Mouse (Mus musculus) intestine, embryonic 16.5 days (tissue): Measurements from ENCODE around the gene Atp8a2. TPM values are rescaled to one million over a fixed set of nuclear protein-coding genes. Genes with fewer than 3 reads are reported as not detected.

Source experiments
- ATAC-seq: fragments of 200-750 bp; cut with Nextera tagmentation; 2 replicates; pipeline ENCODE4 v1.8.0; 2017; ENCODE audit warnings: moderate TSS enrichment, moderate library complexity
- H3K27ac ChIP-seq: fragments of 300-500 bp; sonication (generic); 2 replicates; pipeline ENCODE4 v1.5.1; 2014; ENCODE audit warnings: mild to moderate bottlenecking, low read length
- H3K27me3 ChIP-seq: fragments of 300-500 bp; sonication (generic); replicated peaks from 2 replicates; pipeline ENCODE4 v1.6.1; 2014; ENCODE audit warnings: low read length, control low read depth, mixed read lengths; ENCODE audit not compliant: control insufficient read depth, insufficient read depth
- H3K36me3 ChIP-seq: fragments of 300-500 bp; sonication (generic); 2 replicates; pipeline ENCODE4 v1.6.1; 2014; ENCODE audit warnings: low read length, control low read depth; ENCODE audit not compliant: control insufficient read depth, insufficient read depth
- H3K4me1 ChIP-seq: fragments of 300-500 bp; sonication (generic); 2 replicates; pipeline ENCODE4 v1.6.1; 2014; ENCODE audit warnings: low read length, control low read depth, mixed read lengths; ENCODE audit not compliant: control insufficient read depth, insufficient read depth
- H3K4me2 ChIP-seq: fragments of 300-500 bp; sonication (generic); 2 replicates; pipeline ENCODE4 v1.6.1; 2014; ENCODE audit warnings: low read depth, low read length, control low read depth
- H3K4me3 ChIP-seq: fragments of 300-500 bp; sonication (generic); 2 replicates; pipeline ENCODE4 v1.5.1; 2014; ENCODE audit warnings: mild to moderate bottlenecking, low read length
- H3K9ac ChIP-seq: fragments of 300-500 bp; sonication (generic); 2 replicates; pipeline ENCODE4 v1.6.1; 2014; ENCODE audit warnings: low read depth, low read length
- H3K9me3 ChIP-seq: fragments of 300-500 bp; sonication (generic); 2 replicates; pipeline ENCODE4 v1.6.1; 2016; ENCODE audit warnings: low read length, control low read depth; ENCODE audit not compliant: control insufficient read depth
- WGBS: fragments of 180-500 bp; shearing (Covaris S2); extraction: QIAGEN DNeasy Blood & Tissue Kit; methylation state at CpG from one replicate; pipeline ENCODE4 v1.1.7; 2014; 5-methylcytosine and 5-hydroxymethylcytosine counted together
- polyA plus RNA-seq: library from polyadenylated mRNA; unstranded; fragments of >200 nt; fragmentation: Nextera tagmentation; extraction: Ambion mirVana; gene quantifications from 2 replicates; pipeline ENCODE4 v1.2.1, GENCODE M21; 2015

The Atp8a2 gene
- polyA plus RNA-seq, 1 experiment from 2014 or later = 6.7 TPM

DNA sequence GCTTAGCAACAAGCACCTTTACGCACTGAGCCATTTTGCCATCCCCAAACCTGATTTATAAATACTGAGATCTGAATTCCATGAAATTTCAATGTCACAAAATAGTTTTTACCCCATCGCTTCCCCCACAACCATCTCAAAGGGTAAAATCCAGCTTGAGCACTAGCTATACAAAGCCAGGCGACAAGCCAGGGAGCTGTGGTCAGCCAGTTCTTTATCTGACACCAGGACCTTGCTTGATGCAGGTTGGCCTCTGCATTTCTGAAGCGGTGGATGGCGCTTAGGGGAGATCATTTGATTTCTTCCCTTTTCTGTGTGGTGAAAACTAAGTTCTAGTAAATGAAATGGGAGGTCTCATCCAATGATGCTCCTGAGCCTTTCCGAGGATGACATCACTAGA, 564.9 kb downstream of the Atp8a2 start:
- no peak overlapping the region for H3K27ac ChIP-seq
- ATAC-seq = no peak
- H3K27me3 ChIP-seq = no peaks in the 10 kb centered on the region
- 95% methylated on average over 6 of the region's 6 CpGs for WGBS
- peaks cover 4% of the 10 kb centered on the region; the same call in 1 of the 2 replicates for H3K4me1 ChIP-seq
- no peaks in the 10 kb centered on the region for H3K9me3 ChIP-seq
- H3K9ac ChIP-seq = no peak overlapping the region
- no peak overlapping the region for H3K4me2 ChIP-seq
- H3K4me3 ChIP-seq = no peak overlapping the region
- no peaks in the 10 kb centered on the region for H3K36me3 ChIP-seq

DNA sequence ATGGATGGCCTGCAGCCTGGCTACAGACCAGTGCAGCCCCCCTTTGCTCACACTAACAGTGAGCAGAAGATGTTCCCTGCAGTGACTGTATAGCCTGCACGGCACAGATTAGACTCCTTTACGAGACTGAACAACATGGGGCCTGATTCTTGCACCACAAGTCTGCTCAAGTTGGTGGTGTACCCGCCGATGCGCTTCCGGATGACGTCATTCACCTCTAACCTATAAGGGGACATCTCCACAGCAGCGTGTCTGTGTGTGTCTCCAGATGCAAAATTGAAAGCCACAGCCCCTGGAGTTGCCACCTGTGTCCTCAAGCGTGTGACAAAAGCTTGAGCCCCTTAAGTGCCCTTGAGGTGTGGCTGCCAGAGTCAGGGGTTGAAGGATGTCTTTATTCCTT, 566.9 kb downstream of the Atp8a2 start:
- Histone ChIP-seq H3K36me3 (no peaks in the 10 kb centered on the region), H3K27ac (no peak overlapping the region), H3K4me3 (no peak overlapping the region), H3K9ac (no peak overlapping the region), H3K9me3 (no peaks in the 10 kb centered on the region), H3K27me3 (no peaks in the 10 kb centered on the region), H3K4me1 (peaks cover 4% of the 10 kb centered on the region), H3K4me2 (no peak overlapping the region)
- 93% methylated on average over 9 of the region's 9 CpGs for WGBS
- ATAC-seq = no peak

DNA sequence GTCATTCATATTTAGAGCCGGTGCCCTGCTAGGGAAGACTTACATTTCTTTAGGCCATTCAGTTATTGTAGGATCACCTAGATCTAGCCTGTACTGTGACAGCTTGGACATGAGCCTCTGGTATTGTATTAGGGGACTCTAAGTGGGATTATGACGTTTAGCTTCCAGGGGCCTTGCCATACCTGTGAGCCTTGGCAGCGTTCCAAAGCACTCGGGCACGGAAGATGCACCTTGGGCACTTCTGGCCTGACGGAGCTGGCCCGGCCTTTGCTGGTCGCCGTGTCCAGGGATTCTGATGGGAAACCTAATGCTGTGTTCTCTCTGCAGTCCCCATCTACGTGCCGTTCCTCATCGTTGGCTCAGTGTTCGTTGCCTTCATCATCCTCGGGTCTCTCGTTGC, 567.7 kb downstream of the Atp8a2 start:
- no peaks in the 10 kb centered on the region for H3K9me3 ChIP-seq
- no peak overlapping the region for H3K9ac ChIP-seq
- H3K4me2 ChIP-seq = no peak overlapping the region
- 93% methylated on average over 15 of the region's 15 CpGs for WGBS
- H3K27ac ChIP-seq = no peak overlapping the region
- no peaks in the 10 kb centered on the region for H3K27me3 ChIP-seq
- ATAC-seq = no peak
- H3K4me3 ChIP-seq = no peak overlapping the region
- H3K4me1 ChIP-seq = peaks cover 10% of the 10 kb centered on the region
- no peaks in the 10 kb centered on the region for H3K36me3 ChIP-seq

DNA sequence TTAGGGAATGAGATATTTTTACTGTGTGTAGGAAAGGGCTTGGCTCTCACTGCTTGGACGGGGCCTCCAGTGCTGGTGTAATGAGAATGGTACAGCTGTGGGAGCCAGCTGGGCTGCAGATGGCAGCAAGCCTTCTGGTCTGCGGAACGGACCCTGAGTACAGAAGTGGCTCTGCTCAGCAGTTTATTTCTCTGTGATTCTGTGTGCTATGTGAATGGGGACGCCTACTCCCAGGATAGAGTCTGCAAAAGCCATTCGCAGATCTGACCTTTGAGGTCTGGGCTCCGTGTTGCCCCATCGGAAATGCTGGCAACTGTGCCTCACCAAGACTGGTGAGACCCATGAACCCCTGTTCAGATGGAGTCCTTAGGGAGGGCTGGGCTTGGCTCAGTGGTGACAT, 569.2 kb downstream of the Atp8a2 start:
- H3K9ac ChIP-seq = peak overlapping the region; percentile 23
- peak overlapping the region; percentile 93 for H3K4me2 ChIP-seq
- no peaks in the 10 kb centered on the region for H3K36me3 ChIP-seq
- ATAC-seq = no peak
- no peak overlapping the region for H3K27ac ChIP-seq
- H3K4me1 ChIP-seq = peaks cover 10% of the 10 kb centered on the region
- no peaks in the 10 kb centered on the region for H3K9me3 ChIP-seq
- H3K27me3 ChIP-seq = no peaks in the 10 kb centered on the region
- peak overlapping the region; percentile 77 for H3K4me3 ChIP-seq
- WGBS = 28% methylated on average over 7 of the region's 7 CpGs

DNA sequence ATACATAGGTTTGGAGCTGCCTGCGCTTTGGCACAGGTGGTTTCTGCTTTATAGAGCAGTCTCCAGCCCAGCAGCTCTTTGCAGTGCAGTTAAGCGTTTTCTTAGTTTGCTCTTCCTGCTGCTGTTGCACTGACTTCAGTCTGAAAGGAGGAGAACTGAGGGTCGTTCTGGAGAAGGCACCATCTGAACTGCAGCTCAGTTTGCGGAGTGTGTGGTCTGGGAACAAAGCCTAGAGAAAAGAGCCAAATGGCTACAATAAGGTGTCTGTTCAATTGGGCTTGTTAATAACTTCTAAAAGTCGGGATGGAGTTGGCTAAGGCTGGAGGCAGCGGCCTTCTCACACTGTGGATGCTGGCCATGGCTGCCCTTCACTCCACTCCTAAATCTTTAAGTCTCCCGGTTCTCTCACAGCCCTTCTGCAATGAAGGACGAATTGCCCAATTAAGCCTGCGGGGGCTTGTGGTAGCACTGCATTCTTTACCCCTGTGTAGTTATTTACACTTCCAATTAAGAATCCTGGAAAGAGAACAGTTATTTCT, 569.8 kb downstream of the Atp8a2 start:
- H3K27ac ChIP-seq = no peak overlapping the region
- H3K9ac ChIP-seq = peak overlapping the region; percentile 40; the same call in 1 of the 2 replicates

DNA sequence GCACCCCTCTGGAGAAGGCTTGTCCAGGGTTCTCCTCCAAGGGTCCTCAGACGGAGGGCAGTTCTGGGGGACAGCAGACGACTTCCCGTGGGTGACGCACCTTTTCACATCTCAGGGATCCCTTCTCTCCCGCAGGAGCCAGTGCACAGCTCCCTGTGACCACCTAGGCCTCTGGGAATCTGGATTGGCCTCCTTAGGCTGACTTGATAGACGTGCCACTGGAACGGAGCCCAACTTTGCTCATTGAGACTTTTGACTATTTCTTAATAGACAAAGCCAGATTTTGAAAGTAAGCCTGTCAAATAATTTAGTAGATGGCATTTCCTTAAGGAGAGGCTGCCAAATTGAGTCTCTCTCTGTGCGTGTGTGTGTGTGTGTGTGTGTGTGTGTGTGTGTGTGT, 570.3 kb downstream of the Atp8a2 start:
- peak overlapping the region; percentile 77 for H3K4me3 ChIP-seq
- WGBS = 15% methylated on average over 8 of the region's 8 CpGs

More for the DNA sequence above, 569.8 kb downstream of the Atp8a2 start:
- Histone ChIP-seq H3K4me3 (peak overlapping the region; percentile 77), H3K27me3 (no peaks in the 10 kb centered on the region), H3K4me2 (peak overlapping the region; percentile 93), H3K4me1 (peaks cover 10% of the 10 kb centered on the region), H3K9me3 (no peaks in the 10 kb centered on the region), H3K36me3 (no peaks in the 10 kb centered on the region)
- 27% methylated on average over 9 of the region's 9 CpGs for WGBS
- no peak for ATAC-seq

DNA sequence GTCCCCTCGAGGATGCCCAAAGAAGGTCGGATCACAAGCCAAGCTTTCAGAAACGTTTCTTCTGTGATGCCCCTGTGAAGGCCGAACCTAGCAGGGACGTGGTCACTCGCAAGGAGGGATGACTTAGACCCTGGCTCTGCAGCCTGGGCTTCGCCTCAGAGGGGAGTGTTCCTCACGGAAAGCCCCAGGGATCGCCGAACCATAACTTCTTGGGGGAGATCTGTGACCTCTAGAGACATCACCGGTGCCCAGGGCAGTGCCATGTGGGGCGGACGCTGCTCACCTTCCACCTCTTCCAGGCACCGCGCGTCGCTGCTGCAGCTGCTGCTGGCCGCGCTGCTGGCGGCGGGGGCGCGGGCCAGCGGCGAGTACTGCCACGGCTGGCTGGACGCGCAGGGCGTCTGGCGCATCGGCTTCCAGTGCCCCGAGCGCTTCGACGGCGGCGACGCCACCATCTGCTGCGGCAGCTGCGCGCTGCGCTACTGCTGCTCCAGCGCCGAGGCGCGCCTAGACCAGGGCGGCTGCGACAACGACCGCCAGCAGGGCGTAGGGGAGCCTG, 571.1 kb downstream of the Atp8a2 start:
- no peaks in the 10 kb centered on the region for H3K9me3 ChIP-seq
- H3K4me3 ChIP-seq = peak overlapping the region; percentile 77
- WGBS = under 1% methylated on average over 51 of the region's 51 CpGs
- H3K9ac ChIP-seq = peak overlapping the region; percentile 78
- ATAC-seq = peak; percentile 39
- H3K4me1 ChIP-seq = peaks cover 10% of the 10 kb centered on the region
- peak overlapping the region; percentile 93 for H3K4me2 ChIP-seq
- H3K27me3 ChIP-seq = no peaks in the 10 kb centered on the region
- no peaks in the 10 kb centered on the region for H3K36me3 ChIP-seq
- peak overlapping the region; percentile 75 for H3K27ac ChIP-seq

More for the DNA sequence above, 570.3 kb downstream of the Atp8a2 start:
- Histone ChIP-seq H3K9ac (peak overlapping the region; percentile 78), H3K4me1 (peaks cover 10% of the 10 kb centered on the region), H3K27ac (no peak overlapping the region), H3K9me3 (no peaks in the 10 kb centered on the region), H3K4me2 (peak overlapping the region; percentile 93), H3K36me3 (no peaks in the 10 kb centered on the region), H3K27me3 (no peaks in the 10 kb centered on the region)
- ATAC-seq = no peak

DNA sequence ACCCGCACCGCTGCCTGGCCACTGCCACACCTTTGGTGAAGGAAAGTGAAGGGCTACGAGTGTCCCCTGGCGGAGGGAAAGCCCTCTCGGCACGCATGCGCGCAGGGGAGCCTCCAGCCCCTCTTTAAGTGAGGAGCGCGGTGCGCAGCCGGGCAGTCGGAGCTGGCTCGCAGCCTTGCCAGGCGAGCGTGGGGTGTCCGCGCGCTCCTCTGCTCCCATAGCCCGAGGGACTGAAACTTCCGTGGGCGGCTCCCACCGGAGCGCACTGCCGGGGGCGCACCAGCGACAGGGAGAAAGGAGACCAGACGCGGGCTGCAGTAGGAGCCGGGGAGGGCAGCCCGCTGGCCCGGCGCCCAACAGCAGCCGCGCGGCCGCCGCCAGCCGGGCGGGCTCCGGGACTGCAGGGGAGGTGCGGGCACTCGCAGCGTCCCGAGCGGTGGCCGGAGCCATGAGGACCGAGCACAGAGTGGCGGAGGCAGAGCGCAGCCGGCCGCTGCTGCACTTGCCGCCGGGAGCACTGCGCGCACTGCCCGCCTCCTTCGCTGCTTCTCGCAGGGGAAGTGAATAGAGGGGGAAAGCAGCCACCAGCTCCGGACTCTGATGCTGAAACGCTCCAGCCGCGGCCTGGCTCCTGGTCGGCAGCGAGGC, 571.7 kb downstream of the Atp8a2 start, which contains the start of gene Shisa2:
TSS of gene Shisa2 (plus strand) at position 151 of the 648 bp plus-strand sequence.
- H3K27me3 ChIP-seq = no peaks in the 10 kb centered on the region
- under 1% methylated on average over 61 of the region's 65 CpGs for WGBS
- peaks cover 10% of the 10 kb centered on the region for H3K4me1 ChIP-seq
- peak within 1 kb of the TSS; percentile 93 for H3K4me2 ChIP-seq
- no peaks in the 10 kb centered on the region for H3K9me3 ChIP-seq
- no peaks in the 10 kb centered on the region for H3K36me3 ChIP-seq
- peak; percentile 92 for ATAC-seq
- peak within 1 kb of the TSS; percentile 75 for H3K27ac ChIP-seq
- H3K4me3 ChIP-seq = peak within 1 kb of the TSS; percentile 77
- peak within 1 kb of the TSS; percentile 78 for H3K9ac ChIP-seq

DNA sequence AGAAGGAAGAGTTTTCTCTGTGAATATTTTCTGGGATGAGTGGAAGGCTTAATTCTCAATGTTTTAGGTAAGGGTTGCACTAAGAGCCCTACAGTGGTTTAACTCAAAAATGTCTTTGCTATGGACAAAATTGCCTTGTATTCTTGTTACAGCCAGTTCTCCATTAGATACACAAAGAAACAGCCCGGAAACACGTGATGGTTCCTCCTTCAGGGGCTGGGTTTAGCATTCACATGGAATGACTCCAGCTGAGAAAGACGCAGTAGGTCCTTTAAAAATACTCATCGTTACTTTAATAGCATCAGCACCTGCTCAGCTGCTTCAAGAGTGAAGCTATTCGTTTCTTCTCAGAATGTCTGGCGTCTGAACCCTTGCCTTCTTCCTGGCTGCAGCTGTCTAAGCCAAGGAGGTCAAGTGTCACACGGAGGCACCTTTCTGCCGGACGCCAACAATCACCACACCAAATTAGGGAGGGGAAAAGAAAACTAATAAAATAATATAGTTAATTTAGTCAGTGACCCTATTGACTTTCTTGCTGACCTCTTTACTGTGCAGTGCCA, 572.6 kb downstream of the Atp8a2 start:
- Histone ChIP-seq H3K4me1 (peaks cover 10% of the 10 kb centered on the region), H3K4me2 (peak overlapping the region; percentile 93), H3K27ac (no peak overlapping the region), H3K9ac (peak overlapping the region; percentile 78; the same call in 1 of the 2 replicates), H3K9me3 (no peaks in the 10 kb centered on the region), H3K36me3 (no peaks in the 10 kb centered on the region), H3K27me3 (no peaks in the 10 kb centered on the region), H3K4me3 (no peak overlapping the region; the same call in 1 of the 2 replicates)
- no peak for ATAC-seq
- WGBS = 49% methylated on average over 9 of the region's 9 CpGs
